Mouse (Mus musculus): ENCODE data around the gene Plekhj1. TPM values are rescaled to one million over a fixed set of nuclear protein-coding genes. Genes with fewer than 3 reads are reported as not detected.

Gene Plekhj1
- polyA plus RNA-seq, 1 experiment = 73.5 TPM

GRCm38 (mm10) chr10:80842334-80842733, 43.9 kb upstream of the Plekhj1 start:
- no peak overlapping the region for H3K27ac ChIP-seq (ENCODE audit: insufficient read depth, low read length)
- no peaks in the 10 kb centered on the region for H3K27me3 ChIP-seq (ENCODE audit: control insufficient read depth, insufficient read depth, low read length, poor library complexity, severe bottlenecking)
- H3K36me3 ChIP-seq (ENCODE audit: control insufficient read depth, insufficient read depth, low read length, poor library complexity, severe bottlenecking) = no peaks in the 10 kb centered on the region
- H3K4me1 ChIP-seq (ENCODE audit: control insufficient read depth, insufficient read depth, low read length) = no peaks in the 10 kb centered on the region
- no peak overlapping the region for H3K4me3 ChIP-seq (ENCODE audit: low read depth, low read length)
- TF ChIP-seq CTCF (IDR thresholded peaks at IDR 0.05; ENCODE audit: low read depth, low read length) (no peak), POLR2A (IDR thresholded peaks at IDR 0.05; ENCODE audit: insufficient read depth, low read length) (no peak), EP300 (IDR thresholded peaks at IDR 0.05; ENCODE audit: insufficient read depth, low read depth, low read length) (no peak)
- H3K9me3 ChIP-seq (replicated peaks; ENCODE audit: control insufficient read depth, insufficient read depth, low read length, poor library complexity, severe bottlenecking) = no peaks in the 10 kb centered on the region
- no peak overlapping the region for H3K9ac ChIP-seq (ENCODE audit: low read depth, poor library complexity, severe bottlenecking)

GRCm38 (mm10) chr10:80841685-80842084, 43.3 kb upstream of the Plekhj1 start:
- no peaks in the 10 kb centered on the region for H3K9me3 ChIP-seq (replicated peaks; ENCODE audit: control insufficient read depth, insufficient read depth, low read length, poor library complexity, severe bottlenecking)
- H3K27me3 ChIP-seq (ENCODE audit: control insufficient read depth, insufficient read depth, low read length, poor library complexity, severe bottlenecking) = no peaks in the 10 kb centered on the region
- TF ChIP-seq POLR2A (IDR thresholded peaks at IDR 0.05; ENCODE audit: insufficient read depth, low read length) = no peak
- no peak for TF ChIP-seq EP300 (IDR thresholded peaks at IDR 0.05; ENCODE audit: insufficient read depth, low read depth, low read length)
- TF ChIP-seq CTCF (IDR thresholded peaks at IDR 0.05; ENCODE audit: low read depth, low read length) = no peak
- no peak overlapping the region for H3K9ac ChIP-seq (ENCODE audit: low read depth, poor library complexity, severe bottlenecking)
- no peak overlapping the region for H3K4me3 ChIP-seq (ENCODE audit: low read depth, low read length)
- H3K36me3 ChIP-seq (ENCODE audit: control insufficient read depth, insufficient read depth, low read length, poor library complexity, severe bottlenecking) = no peaks in the 10 kb centered on the region
- H3K4me1 ChIP-seq (ENCODE audit: control insufficient read depth, insufficient read depth, low read length) = no peaks in the 10 kb centered on the region
- no peak overlapping the region for H3K27ac ChIP-seq (ENCODE audit: insufficient read depth, low read length)

- Histone ChIP-seq H3K9ac (ENCODE audit: low read depth, poor library complexity, severe bottlenecking) (no peak overlapping the region), H3K9me3 (replicated peaks; ENCODE audit: control insufficient read depth, insufficient read depth, low read length, poor library complexity, severe bottlenecking) (no peaks in the 10 kb centered on the region), H3K27ac (ENCODE audit: insufficient read depth, low read length) (no peak overlapping the region), H3K27me3 (ENCODE audit: control insufficient read depth, insufficient read depth, low read length, poor library complexity, severe bottlenecking) (0 out of 2 replicates have a peak, but pooled peaks cover 1% of the 10 kb centered on the region), H3K4me1 (ENCODE audit: control insufficient read depth, insufficient read depth, low read length) (no peaks in the 10 kb centered on the region), H3K36me3 (ENCODE audit: control insufficient read depth, insufficient read depth, low read length, poor library complexity, severe bottlenecking) (no peaks in the 10 kb centered on the region), H3K4me3 (ENCODE audit: low read depth, low read length) (no peak overlapping the region)
- TF ChIP-seq EP300 (IDR thresholded peaks at IDR 0.05; ENCODE audit: insufficient read depth, low read depth, low read length) (no peak), CTCF (IDR thresholded peaks at IDR 0.05; ENCODE audit: low read depth, low read length) (no peak), POLR2A (IDR thresholded peaks at IDR 0.05; ENCODE audit: insufficient read depth, low read length) (no peak)
Measured at GRCm38 (mm10) chr10:80839848-80840247, 41.4 kb upstream of the Plekhj1 start.

- Histone ChIP-seq H3K27ac (ENCODE audit: insufficient read depth, low read length) (no peak overlapping the region), H3K9me3 (replicated peaks; ENCODE audit: control insufficient read depth, insufficient read depth, low read length, poor library complexity, severe bottlenecking) (no peaks in the 10 kb centered on the region), H3K4me3 (ENCODE audit: low read depth, low read length) (no peak overlapping the region), H3K9ac (ENCODE audit: low read depth, poor library complexity, severe bottlenecking) (no peak overlapping the region), H3K27me3 (ENCODE audit: control insufficient read depth, insufficient read depth, low read length, poor library complexity, severe bottlenecking) (0 out of 2 replicates have a peak, but pooled peaks cover 1% of the 10 kb centered on the region), H3K4me1 (ENCODE audit: control insufficient read depth, insufficient read depth, low read length) (no peaks in the 10 kb centered on the region), H3K36me3 (ENCODE audit: control insufficient read depth, insufficient read depth, low read length, poor library complexity, severe bottlenecking) (no peaks in the 10 kb centered on the region)
- TF ChIP-seq CTCF (IDR thresholded peaks at IDR 0.05; ENCODE audit: low read depth, low read length) = no peak
- TF ChIP-seq POLR2A (IDR thresholded peaks at IDR 0.05; ENCODE audit: insufficient read depth, low read length) = no peak
- TF ChIP-seq EP300 (IDR thresholded peaks at IDR 0.05; ENCODE audit: insufficient read depth, low read depth, low read length) = no peak
Measured at GRCm38 (mm10) chr10:80838346-80838912, 40.0 kb upstream of the Plekhj1 start.

DNA sequence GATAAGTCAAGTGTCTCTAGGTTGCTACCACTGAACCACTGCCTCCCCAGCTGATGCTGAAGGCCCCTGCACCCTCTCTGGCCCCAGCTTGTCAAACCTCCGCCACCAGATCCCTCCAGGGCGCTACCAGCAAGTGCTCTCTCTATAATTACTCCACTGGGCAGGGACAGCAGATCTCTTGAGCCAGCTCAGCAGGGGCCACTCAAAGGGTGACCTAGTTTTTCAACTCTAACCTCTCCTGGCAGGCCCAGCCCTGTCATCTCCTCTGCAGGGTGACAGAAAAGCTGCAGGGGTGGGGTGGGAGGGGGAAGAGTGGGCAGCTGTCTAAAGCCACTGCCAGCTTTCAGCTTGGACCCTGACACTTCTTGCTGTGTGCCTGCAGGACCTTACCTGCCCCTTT, 39.4 kb upstream of the Plekhj1 start:
- Histone ChIP-seq H3K9ac (ENCODE audit: low read depth, poor library complexity, severe bottlenecking) (no peak overlapping the region), H3K9me3 (replicated peaks; ENCODE audit: control insufficient read depth, insufficient read depth, low read length, poor library complexity, severe bottlenecking) (no peaks in the 10 kb centered on the region), H3K4me3 (ENCODE audit: low read depth, low read length) (no peak overlapping the region), H3K27me3 (ENCODE audit: control insufficient read depth, insufficient read depth, low read length, poor library complexity, severe bottlenecking) (0 out of 2 replicates have a peak, but pooled peaks cover 1% of the 10 kb centered on the region), H3K36me3 (ENCODE audit: control insufficient read depth, insufficient read depth, low read length, poor library complexity, severe bottlenecking) (no peaks in the 10 kb centered on the region), H3K27ac (ENCODE audit: insufficient read depth, low read length) (no peak overlapping the region), H3K4me1 (ENCODE audit: control insufficient read depth, insufficient read depth, low read length) (no peaks in the 10 kb centered on the region)
- no peak for TF ChIP-seq POLR2A (IDR thresholded peaks at IDR 0.05; ENCODE audit: insufficient read depth, low read length)
- TF ChIP-seq CTCF (IDR thresholded peaks at IDR 0.05; ENCODE audit: low read depth, low read length) = no peak
- no peak for TF ChIP-seq EP300 (IDR thresholded peaks at IDR 0.05; ENCODE audit: insufficient read depth, low read depth, low read length)

GRCm38 (mm10) chr10:80836949-80837379, 38.5 kb upstream of the Plekhj1 start:
- Histone ChIP-seq H3K36me3 (ENCODE audit: control insufficient read depth, insufficient read depth, low read length, poor library complexity, severe bottlenecking) (no peaks in the 10 kb centered on the region), H3K9ac (ENCODE audit: low read depth, poor library complexity, severe bottlenecking) (no peak overlapping the region), H3K27ac (ENCODE audit: insufficient read depth, low read length) (no peak overlapping the region), H3K27me3 (ENCODE audit: control insufficient read depth, insufficient read depth, low read length, poor library complexity, severe bottlenecking) (0 out of 2 replicates have a peak, but pooled peaks cover 1% of the 10 kb centered on the region), H3K4me1 (ENCODE audit: control insufficient read depth, insufficient read depth, low read length) (no peaks in the 10 kb centered on the region), H3K4me3 (ENCODE audit: low read depth, low read length) (no peak overlapping the region), H3K9me3 (replicated peaks; ENCODE audit: control insufficient read depth, insufficient read depth, low read length, poor library complexity, severe bottlenecking) (no peaks in the 10 kb centered on the region)
- no peak for TF ChIP-seq EP300 (IDR thresholded peaks at IDR 0.05; ENCODE audit: insufficient read depth, low read depth, low read length)

All from ES-Bruce4 (cell line).